Mouse (Mus musculus): ENCODE data around the gene Cacna1h. TPM values are rescaled to one million over a fixed set of nuclear protein-coding genes. Genes with fewer than 3 reads are reported as not detected.

Cacna1h gene
- polyA plus RNA-seq, 1 experiment from 2014 or later: 10.3 TPM

DNA sequence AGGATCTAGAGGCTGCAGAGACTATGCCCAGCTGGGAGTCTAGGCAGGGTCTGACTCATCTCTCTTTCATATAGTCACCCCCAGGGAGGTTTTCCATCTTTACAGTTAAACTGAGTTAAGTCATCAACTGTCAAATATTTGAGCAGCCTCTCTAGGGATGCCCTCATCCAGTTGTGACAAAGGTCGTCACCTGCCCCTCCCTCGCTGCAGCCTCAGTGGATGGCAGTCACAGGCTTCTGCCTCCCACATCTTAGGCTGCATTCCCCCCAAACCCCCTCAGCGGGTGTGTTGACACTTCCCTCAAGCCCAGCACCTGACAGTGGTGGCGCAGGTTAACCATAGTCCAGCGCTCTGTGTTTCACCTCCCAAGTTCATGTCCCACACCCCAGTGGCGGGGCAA lies 7.8 kb upstream of the Cacna1h start:
- WGBS (ENCODE audit: insufficient replicate concordance): 77% methylated on average over 6 of the region's 6 CpGs
- Histone ChIP-seq H3K9me3 (replicated peaks; ENCODE audit: control insufficient read depth, low read length) (no peaks in the 10 kb centered on the region), H3K9ac (ENCODE audit: low read depth, low read length) (no peak overlapping the region), H3K36me3 (ENCODE audit: control insufficient read depth, insufficient read depth, low read length) (no peaks in the 10 kb centered on the region), H3K4me2 (no peak overlapping the region), H3K4me1 (ENCODE audit: control insufficient read depth, insufficient read depth, low read length) (peaks cover 4% of the 10 kb centered on the region; the same call in 1 of the 2 replicates), H3K27ac (ENCODE audit: low read depth, low read length) (no peak overlapping the region), H3K4me3 (ENCODE audit: low read depth, low read length) (no peak overlapping the region), H3K27me3 (ENCODE audit: control insufficient read depth, insufficient read depth, low read length) (no peaks in the 10 kb centered on the region)
- ATAC-seq (replicated peaks; ENCODE audit: insufficient number of reproducible peaks, low FRiP score, low TSS enrichment): no peak

DNA sequence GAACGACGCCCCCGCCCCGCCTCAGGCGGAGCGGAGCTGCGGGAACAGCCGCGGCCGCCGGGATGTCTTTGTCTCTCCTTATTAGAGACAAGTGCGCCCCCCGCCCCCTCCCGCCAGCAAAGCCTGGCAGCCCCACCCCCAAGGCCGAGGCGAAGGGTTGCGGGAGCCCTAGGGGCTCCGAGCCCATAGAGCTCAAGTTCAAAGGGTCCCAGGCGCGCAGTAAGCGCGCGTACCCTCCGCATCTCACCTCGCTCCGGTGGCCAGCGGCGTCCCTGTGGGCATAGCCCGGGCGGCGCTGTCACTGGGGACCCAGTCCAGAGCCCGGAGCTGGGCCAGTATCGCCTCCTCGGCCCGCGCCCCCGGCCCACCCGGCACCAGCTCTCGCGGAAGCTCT lies 363 bp downstream of the Cacna1h start:
- peaks cover 3% of the 10 kb centered on the region; the same call in 1 of the 2 replicates for H3K27me3 ChIP-seq (ENCODE audit: control insufficient read depth, insufficient read depth, low read length)
- peak overlapping the region; percentile 77 for H3K27ac ChIP-seq (ENCODE audit: low read depth, low read length)
- peak; percentile 20; the same call in 1 of the 2 replicates for ATAC-seq (replicated peaks; ENCODE audit: insufficient number of reproducible peaks, low FRiP score, low TSS enrichment)
- H3K4me2 ChIP-seq: peak overlapping the region; percentile 74
- peaks cover 35% of the 10 kb centered on the region for H3K4me1 ChIP-seq (ENCODE audit: control insufficient read depth, insufficient read depth, low read length)
- no peaks in the 10 kb centered on the region for H3K9me3 ChIP-seq (replicated peaks; ENCODE audit: control insufficient read depth, low read length)
- peak overlapping the region; percentile 64 for H3K4me3 ChIP-seq (ENCODE audit: low read depth, low read length)
- under 1% methylated on average over 36 of the region's 40 CpGs for WGBS (ENCODE audit: insufficient replicate concordance)
- peak overlapping the region; percentile 88 for H3K9ac ChIP-seq (ENCODE audit: low read depth, low read length)
- peaks cover 2% of the 10 kb centered on the region; the same call in 1 of the 2 replicates for H3K36me3 ChIP-seq (ENCODE audit: control insufficient read depth, insufficient read depth, low read length)

DNA sequence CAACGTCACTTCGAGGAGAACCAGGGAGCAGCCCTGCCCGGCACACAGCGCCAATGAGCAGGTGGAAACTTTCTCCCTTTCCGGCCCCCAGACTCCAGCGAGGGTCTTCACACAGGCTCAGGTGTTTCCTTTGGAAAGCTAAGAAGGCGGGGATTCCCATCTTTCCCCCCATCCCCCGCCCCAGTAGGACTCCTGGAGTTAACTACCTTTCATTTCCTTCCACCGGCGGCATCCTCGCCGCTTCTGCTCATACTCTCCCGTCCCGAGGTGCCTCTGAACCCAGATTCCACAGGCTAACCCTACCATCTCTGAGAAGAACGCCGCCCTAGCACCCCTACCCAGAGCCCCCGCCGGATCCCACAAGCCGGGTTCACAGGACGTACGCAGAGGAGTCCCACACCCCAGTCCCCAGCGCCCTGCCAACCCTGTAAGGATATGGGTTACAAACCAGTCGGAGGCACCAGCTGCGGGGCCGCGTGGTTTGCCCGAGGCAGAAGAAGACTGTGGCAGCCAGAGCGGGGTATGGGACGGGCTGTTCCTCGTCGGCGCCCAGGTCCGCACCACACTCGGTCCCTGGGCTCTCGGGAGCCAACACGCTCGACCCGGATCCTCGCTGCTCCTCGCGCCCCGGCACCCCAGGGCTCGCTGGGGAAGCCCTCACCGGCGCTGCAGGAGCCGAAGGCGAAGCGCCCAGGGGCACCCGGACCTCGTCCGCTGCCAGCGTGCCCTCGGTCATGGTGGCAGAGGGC lies 976 bp downstream of the Cacna1h start:
- no peak for ATAC-seq (replicated peaks; ENCODE audit: insufficient number of reproducible peaks, low FRiP score, low TSS enrichment)
- H3K27ac ChIP-seq (ENCODE audit: low read depth, low read length): peak overlapping the region; percentile 77
- peaks cover 40% of the 10 kb centered on the region for H3K4me1 ChIP-seq (ENCODE audit: control insufficient read depth, insufficient read depth, low read length)
- peak overlapping the region; percentile 74 for H3K4me2 ChIP-seq
- peak overlapping the region; percentile 88 for H3K9ac ChIP-seq (ENCODE audit: low read depth, low read length)
- H3K27me3 ChIP-seq (ENCODE audit: control insufficient read depth, insufficient read depth, low read length): peaks cover 3% of the 10 kb centered on the region; the same call in 1 of the 2 replicates
- H3K36me3 ChIP-seq (ENCODE audit: control insufficient read depth, insufficient read depth, low read length): peaks cover 4% of the 10 kb centered on the region
- H3K9me3 ChIP-seq (replicated peaks; ENCODE audit: control insufficient read depth, low read length): no peaks in the 10 kb centered on the region
- WGBS (ENCODE audit: insufficient replicate concordance): 1% methylated on average over 51 of the region's 53 CpGs
- peak overlapping the region; percentile 64 for H3K4me3 ChIP-seq (ENCODE audit: low read depth, low read length)

DNA sequence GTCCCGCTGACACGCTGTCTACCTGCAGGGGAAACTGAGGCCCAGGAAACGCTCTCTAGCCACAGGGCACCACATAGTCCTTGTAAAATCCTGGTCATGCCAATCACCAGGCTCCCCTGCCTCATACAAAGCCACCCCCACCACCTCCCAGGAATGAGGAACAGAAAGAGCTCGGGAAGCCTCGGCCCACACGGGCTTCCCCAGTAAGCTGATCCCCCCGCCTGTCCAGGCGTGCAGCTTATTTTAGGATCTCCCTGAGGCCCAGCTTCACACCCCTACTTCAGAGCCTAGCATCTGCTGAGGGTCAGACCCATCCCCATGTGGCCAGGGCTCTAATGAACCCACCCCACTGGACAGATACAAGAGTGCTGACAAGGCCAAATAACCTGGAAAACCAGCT lies 3.0 kb downstream of the Cacna1h start:
- Histone ChIP-seq H3K27me3 (ENCODE audit: control insufficient read depth, insufficient read depth, low read length) (peaks cover 3% of the 10 kb centered on the region; the same call in 1 of the 2 replicates), H3K9ac (ENCODE audit: low read depth, low read length) (0 out of 2 replicates have a peak overlapping the region, but pooled peaks have one; percentile 50), H3K9me3 (replicated peaks; ENCODE audit: control insufficient read depth, low read length) (no peaks in the 10 kb centered on the region), H3K4me1 (ENCODE audit: control insufficient read depth, insufficient read depth, low read length) (peaks cover 61% of the 10 kb centered on the region), H3K36me3 (ENCODE audit: control insufficient read depth, insufficient read depth, low read length) (peaks cover 4% of the 10 kb centered on the region), H3K27ac (ENCODE audit: low read depth, low read length) (peak overlapping the region; percentile 73), H3K4me3 (ENCODE audit: low read depth, low read length) (0 out of 2 replicates have a peak overlapping the region, but pooled peaks have one; percentile 64), H3K4me2 (peak overlapping the region; percentile 74)
- 28% methylated on average over 8 of the region's 8 CpGs for WGBS (ENCODE audit: insufficient replicate concordance)
- ATAC-seq (replicated peaks; ENCODE audit: insufficient number of reproducible peaks, low FRiP score, low TSS enrichment): no peak

DNA sequence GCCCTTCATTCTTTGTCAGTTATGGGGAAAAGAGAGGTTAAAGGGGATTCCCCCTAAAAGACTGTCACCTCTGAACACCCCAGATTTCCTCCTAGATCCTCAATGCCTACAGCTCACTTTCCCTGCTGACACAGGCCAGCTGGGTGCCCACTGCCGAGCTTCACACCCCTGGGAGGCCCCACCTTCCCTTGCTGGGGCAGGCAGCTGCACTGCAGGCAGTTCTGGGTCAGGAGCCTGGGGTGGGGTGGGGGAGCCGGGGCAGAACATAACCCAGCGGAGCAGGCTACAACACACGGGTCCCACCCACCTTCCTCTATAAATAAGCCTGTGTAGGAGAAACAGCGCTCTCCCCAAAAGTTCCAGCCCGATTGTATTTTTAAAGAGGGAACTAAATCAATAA lies 3.7 kb downstream of the Cacna1h start:
- H3K36me3 ChIP-seq (ENCODE audit: control insufficient read depth, insufficient read depth, low read length): peaks cover 4% of the 10 kb centered on the region
- peaks cover 3% of the 10 kb centered on the region; the same call in 1 of the 2 replicates for H3K27me3 ChIP-seq (ENCODE audit: control insufficient read depth, insufficient read depth, low read length)
- H3K9ac ChIP-seq (ENCODE audit: low read depth, low read length): peak overlapping the region; percentile 50; the same call in 1 of the 2 replicates
- H3K27ac ChIP-seq (ENCODE audit: low read depth, low read length): peak overlapping the region; percentile 73
- H3K4me3 ChIP-seq (ENCODE audit: low read depth, low read length): 0 out of 2 replicates have a peak overlapping the region, but pooled peaks have one; percentile 64
- H3K9me3 ChIP-seq (replicated peaks; ENCODE audit: control insufficient read depth, low read length): no peaks in the 10 kb centered on the region
- peaks cover 68% of the 10 kb centered on the region for H3K4me1 ChIP-seq (ENCODE audit: control insufficient read depth, insufficient read depth, low read length)
- ATAC-seq (replicated peaks; ENCODE audit: insufficient number of reproducible peaks, low FRiP score, low TSS enrichment): no peak
- 25% methylated on average over 6 of the region's 6 CpGs for whole genome bisulfite sequencing (ENCODE audit: insufficient replicate concordance)
- peak overlapping the region; percentile 74 for H3K4me2 ChIP-seq

DNA sequence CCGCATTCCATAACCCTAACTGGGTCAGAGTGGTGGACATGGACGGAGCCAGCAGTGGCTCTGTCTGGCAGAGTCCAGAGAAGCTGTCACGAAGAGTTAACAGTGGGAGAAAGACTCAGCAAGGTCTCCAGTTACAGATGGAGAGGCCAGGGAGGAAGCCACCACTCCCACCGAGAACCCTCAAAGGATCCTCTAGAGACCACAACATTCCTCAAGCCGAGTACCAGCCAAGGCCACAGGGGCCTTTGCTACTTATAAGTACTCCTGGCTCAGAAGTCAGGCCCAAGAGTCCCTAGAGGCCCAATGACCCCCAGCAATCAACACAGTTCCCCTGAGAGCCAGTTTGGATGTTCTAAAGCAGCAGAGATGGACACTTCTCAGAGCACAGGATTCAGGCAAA lies 4.3 kb downstream of the Cacna1h start:
- no peak overlapping the region; the same call in 1 of the 2 replicates for H3K4me2 ChIP-seq
- peaks cover 3% of the 10 kb centered on the region; the same call in 1 of the 2 replicates for H3K27me3 ChIP-seq (ENCODE audit: control insufficient read depth, insufficient read depth, low read length)
- no peak overlapping the region for H3K4me3 ChIP-seq (ENCODE audit: low read depth, low read length)
- H3K36me3 ChIP-seq (ENCODE audit: control insufficient read depth, insufficient read depth, low read length): peaks cover 4% of the 10 kb centered on the region
- 41% methylated on average over 5 of the region's 5 CpGs for WGBS (ENCODE audit: insufficient replicate concordance)
- H3K27ac ChIP-seq (ENCODE audit: low read depth, low read length): no peak overlapping the region
- no peak overlapping the region for H3K9ac ChIP-seq (ENCODE audit: low read depth, low read length)
- ATAC-seq (replicated peaks; ENCODE audit: insufficient number of reproducible peaks, low FRiP score, low TSS enrichment): no peak
- no peaks in the 10 kb centered on the region for H3K9me3 ChIP-seq (replicated peaks; ENCODE audit: control insufficient read depth, low read length)
- H3K4me1 ChIP-seq (ENCODE audit: control insufficient read depth, insufficient read depth, low read length): peaks cover 74% of the 10 kb centered on the region

DNA sequence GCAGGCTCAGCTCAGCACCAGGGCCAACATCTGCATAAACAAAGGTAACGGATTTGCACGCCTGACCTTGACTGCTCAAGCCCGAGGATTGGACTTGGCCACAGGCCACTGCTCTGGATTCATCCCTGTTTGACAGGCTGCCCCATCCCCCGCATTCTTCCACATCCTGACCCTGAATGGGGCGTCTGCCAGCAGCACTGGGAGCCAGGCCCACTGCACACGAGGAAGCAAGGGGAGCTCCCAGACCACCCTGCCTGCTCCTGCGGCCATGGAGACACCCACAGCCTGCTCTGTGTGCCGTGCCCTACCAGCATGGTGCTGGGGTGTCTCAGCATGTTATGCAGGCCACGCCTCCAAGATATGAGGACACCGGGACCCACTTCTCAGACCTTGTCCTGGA lies 6.1 kb downstream of the Cacna1h start:
- 21% methylated on average over 10 of the region's 10 CpGs for WGBS (ENCODE audit: insufficient replicate concordance)
- Histone ChIP-seq H3K9me3 (replicated peaks; ENCODE audit: control insufficient read depth, low read length) (no peaks in the 10 kb centered on the region), H3K4me2 (peak overlapping the region; percentile 22; the same call in 1 of the 2 replicates), H3K27me3 (ENCODE audit: control insufficient read depth, insufficient read depth, low read length) (peaks cover 3% of the 10 kb centered on the region; the same call in 1 of the 2 replicates), H3K9ac (ENCODE audit: low read depth, low read length) (no peak overlapping the region), H3K36me3 (ENCODE audit: control insufficient read depth, insufficient read depth, low read length) (peaks cover 4% of the 10 kb centered on the region), H3K4me3 (ENCODE audit: low read depth, low read length) (no peak overlapping the region), H3K4me1 (ENCODE audit: control insufficient read depth, insufficient read depth, low read length) (peaks cover 74% of the 10 kb centered on the region), H3K27ac (ENCODE audit: low read depth, low read length) (peak overlapping the region; percentile 29; the same call in 1 of the 2 replicates)
- ATAC-seq (replicated peaks; ENCODE audit: insufficient number of reproducible peaks, low FRiP score, low TSS enrichment): peak; percentile 22; the same call in 1 of the 2 replicates

DNA sequence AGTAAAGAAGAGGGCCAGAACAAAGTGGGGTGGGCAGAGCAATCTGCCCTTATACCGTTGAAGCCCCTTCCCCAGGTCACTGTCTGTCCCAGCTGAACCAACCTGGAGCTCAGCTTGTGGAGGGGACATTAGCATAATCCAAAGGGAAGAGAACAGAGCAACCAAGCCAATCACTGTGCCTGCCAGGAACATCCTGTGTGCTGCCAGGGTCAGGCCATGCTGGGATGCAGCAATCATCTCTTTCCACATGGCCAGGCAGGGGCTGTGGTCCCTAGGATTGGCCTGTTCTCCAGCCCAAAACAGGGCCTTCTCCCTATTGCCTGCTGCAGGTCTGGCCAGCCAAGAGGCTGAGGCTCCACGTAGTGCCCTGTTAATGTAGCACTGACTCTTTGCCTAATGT lies 7.6 kb downstream of the Cacna1h start:
- peaks cover 63% of the 10 kb centered on the region for H3K4me1 ChIP-seq (ENCODE audit: control insufficient read depth, insufficient read depth, low read length)
- H3K9me3 ChIP-seq (replicated peaks; ENCODE audit: control insufficient read depth, low read length): no peaks in the 10 kb centered on the region
- no peak overlapping the region for H3K4me2 ChIP-seq
- H3K27me3 ChIP-seq (ENCODE audit: control insufficient read depth, insufficient read depth, low read length): peaks cover 3% of the 10 kb centered on the region; the same call in 1 of the 2 replicates
- WGBS (ENCODE audit: insufficient replicate concordance): 71% methylated on average over 2 of the region's 2 CpGs
- no peak overlapping the region for H3K4me3 ChIP-seq (ENCODE audit: low read depth, low read length)
- ATAC-seq (replicated peaks; ENCODE audit: insufficient number of reproducible peaks, low FRiP score, low TSS enrichment): no peak
- no peak overlapping the region for H3K9ac ChIP-seq (ENCODE audit: low read depth, low read length)
- no peak overlapping the region for H3K27ac ChIP-seq (ENCODE audit: low read depth, low read length)
- H3K36me3 ChIP-seq (ENCODE audit: control insufficient read depth, insufficient read depth, low read length): peaks cover 4% of the 10 kb centered on the region

All from heart, embryonic 11.5 days (tissue).